Mouse (Mus musculus): Measurements from ENCODE around the gene Lsmem1. TPM values are rescaled to one million over a fixed set of nuclear protein-coding genes. Genes with fewer than 3 reads are reported as not detected.

Gene Lsmem1
- polyA plus RNA-seq, 1 experiment: not detected

DNA sequence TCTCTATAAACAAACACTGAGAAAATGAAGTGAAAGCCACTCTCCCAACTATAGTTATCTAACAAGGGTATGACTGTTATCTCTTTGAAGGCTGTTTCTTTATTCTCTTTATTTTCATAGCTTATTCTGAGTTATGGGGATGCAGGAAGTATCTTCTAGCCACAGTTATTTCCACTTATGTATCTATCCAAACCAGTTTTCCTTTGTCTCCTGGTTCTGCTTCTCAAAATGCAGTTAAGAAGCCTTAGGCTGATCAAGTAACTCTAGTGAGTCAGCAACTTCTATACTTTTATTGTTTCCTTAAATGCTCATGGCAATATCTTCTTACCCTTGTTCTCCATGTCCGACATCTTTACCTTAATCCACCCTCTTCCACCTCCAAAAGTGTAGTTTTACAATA is 32.9 kb upstream of the Lsmem1 start:
- Histone ChIP-seq H3K4me1 (ENCODE audit: control insufficient read depth) (no peaks in the 10 kb centered on the region; the same call in 1 of the 2 replicates), H3K4me3 (replicated peaks) (no peak overlapping the region), H3K9me3 (ENCODE audit: control insufficient read depth, low read length) (no peaks in the 10 kb centered on the region), H3K27me3 (ENCODE audit: control insufficient read depth) (no peaks in the 10 kb centered on the region), H3K36me3 (ENCODE audit: control insufficient read depth) (no peaks in the 10 kb centered on the region)
- no peak for TF ChIP-seq GATA1 (IDR thresholded peaks at IDR 0.05; ENCODE audit: low read length)
- no peak for TF ChIP-seq TAL1 (IDR thresholded peaks at IDR 0.05; ENCODE audit: low read length)

DNA sequence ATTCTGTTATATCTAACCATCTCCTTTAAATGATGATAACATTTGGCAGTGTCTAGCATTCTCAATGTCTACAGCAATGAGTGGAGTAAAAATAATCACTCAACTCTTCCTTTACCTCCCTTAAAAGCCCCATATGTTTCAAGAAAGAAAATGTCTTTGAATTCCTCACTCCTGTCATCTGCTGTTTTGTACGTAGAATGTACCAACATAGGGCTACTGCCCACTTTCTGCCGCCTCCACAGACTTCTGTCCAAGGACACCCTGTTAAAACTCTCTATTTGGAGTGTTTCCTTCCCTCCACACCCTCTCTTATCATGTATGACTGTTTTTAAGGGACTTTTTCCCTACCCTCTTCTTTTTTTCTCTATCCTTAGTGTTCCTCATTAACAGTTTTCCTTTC is 32.3 kb upstream of the Lsmem1 start:
- Histone ChIP-seq H3K27me3 (ENCODE audit: control insufficient read depth) (no peaks in the 10 kb centered on the region), H3K4me1 (ENCODE audit: control insufficient read depth) (no peaks in the 10 kb centered on the region; the same call in 1 of the 2 replicates), H3K4me3 (replicated peaks) (no peak overlapping the region), H3K9me3 (ENCODE audit: control insufficient read depth, low read length) (no peaks in the 10 kb centered on the region), H3K36me3 (ENCODE audit: control insufficient read depth) (no peaks in the 10 kb centered on the region)
- TF ChIP-seq GATA1 (IDR thresholded peaks at IDR 0.05; ENCODE audit: low read length) (no peak), TAL1 (IDR thresholded peaks at IDR 0.05; ENCODE audit: low read length) (no peak)

DNA sequence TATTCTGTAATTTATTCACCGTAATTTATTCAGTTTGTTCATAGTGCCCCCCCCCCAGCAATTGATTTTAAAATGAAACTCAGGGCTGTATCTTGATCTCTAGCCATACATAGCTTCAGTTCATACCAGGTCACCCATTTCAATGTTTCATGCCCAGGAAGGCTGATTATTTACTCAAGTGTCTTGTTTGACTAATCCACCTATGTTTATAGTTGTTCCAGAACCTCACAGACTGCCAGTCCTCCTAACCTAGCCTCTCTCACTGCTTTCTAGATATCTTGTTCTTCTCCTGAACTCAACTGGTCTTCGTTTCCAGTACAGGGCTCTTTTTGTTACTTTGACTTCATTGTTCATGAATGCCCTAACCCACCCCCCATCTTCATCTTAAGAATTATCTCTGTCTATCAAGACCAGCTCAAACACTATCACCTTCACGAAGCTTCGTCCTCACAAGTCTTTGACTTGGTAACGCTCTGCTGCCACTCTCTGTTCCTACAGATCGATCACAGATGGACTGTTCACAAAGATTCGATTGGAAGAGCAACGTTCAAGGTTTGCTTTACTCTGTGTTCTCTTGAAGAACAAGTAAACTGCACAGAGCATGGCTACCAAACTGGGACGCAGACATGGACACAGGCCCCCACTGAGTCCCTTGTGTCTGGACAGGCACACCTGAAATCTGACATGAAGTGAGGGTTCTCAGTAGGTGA is 25.0 kb upstream of the Lsmem1 start:
- Histone ChIP-seq H3K36me3 (ENCODE audit: control insufficient read depth) (peaks cover 5% of the 10 kb centered on the region), H3K27me3 (ENCODE audit: control insufficient read depth) (no peaks in the 10 kb centered on the region), H3K4me3 (replicated peaks) (no peak overlapping the region), H3K9me3 (ENCODE audit: control insufficient read depth, low read length) (no peaks in the 10 kb centered on the region), H3K4me1 (ENCODE audit: control insufficient read depth) (peaks cover 37% of the 10 kb centered on the region)
- no peak for TF ChIP-seq TAL1 (IDR thresholded peaks at IDR 0.05; ENCODE audit: low read length)
- no peak for TF ChIP-seq GATA1 (IDR thresholded peaks at IDR 0.05; ENCODE audit: low read length)

DNA sequence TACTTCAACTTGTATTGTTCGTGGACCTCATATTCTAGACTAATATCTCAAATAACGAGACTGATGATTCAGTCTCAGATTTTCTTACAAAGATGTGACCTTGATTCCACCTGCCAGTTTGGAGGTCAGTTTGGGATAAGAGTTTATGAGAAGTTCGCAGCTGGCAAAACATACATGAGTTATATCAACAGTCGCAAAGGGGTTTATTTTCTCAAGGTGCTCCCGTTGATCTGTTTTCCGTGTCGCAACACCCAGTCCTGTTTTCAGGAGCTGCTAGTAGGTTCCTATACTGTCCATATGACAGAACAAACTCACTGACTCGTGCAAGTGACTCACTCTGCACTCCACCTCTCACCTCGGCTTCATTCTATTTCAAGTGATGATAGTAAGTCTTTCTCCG is 24.4 kb upstream of the Lsmem1 start:
- H3K4me1 ChIP-seq (ENCODE audit: control insufficient read depth): peaks cover 37% of the 10 kb centered on the region
- H3K9me3 ChIP-seq (ENCODE audit: control insufficient read depth, low read length): no peaks in the 10 kb centered on the region
- TF ChIP-seq GATA1 (IDR thresholded peaks at IDR 0.05; ENCODE audit: low read length) (no peak), TAL1 (IDR thresholded peaks at IDR 0.05; ENCODE audit: low read length) (no peak)
- H3K27me3 ChIP-seq (ENCODE audit: control insufficient read depth): no peaks in the 10 kb centered on the region
- peak overlapping the region; percentile 89 for H3K4me3 ChIP-seq (replicated peaks)
- H3K36me3 ChIP-seq (ENCODE audit: control insufficient read depth): peaks cover 5% of the 10 kb centered on the region

DNA sequence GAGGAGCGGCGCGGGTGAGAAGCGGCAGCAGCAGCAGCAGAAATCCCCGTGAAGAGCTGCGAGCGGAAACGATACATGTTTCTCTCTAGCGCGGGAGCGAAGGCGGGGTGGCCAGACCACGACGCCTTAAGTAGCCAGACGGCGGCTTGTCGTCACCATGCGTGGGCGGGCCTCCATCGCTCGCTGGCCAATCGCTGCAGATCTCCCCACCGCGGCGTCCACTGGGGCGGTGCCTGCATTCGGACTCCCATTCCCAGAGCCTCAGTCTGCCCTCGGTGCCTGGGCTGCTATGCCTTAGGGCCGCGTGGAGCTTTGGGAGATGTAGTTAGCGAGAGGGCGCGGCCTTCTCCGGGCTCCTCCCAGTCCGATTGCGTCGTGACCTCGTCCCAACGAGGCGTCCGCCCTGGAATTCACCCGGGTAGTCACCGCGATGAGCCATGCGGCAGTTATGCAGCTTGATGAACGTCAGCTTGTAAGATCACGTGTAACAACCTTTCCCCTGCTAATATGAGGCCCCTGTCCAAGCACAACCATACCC is 23.9 kb upstream of the Lsmem1 start:
- Histone ChIP-seq H3K4me1 (ENCODE audit: control insufficient read depth) (peaks cover 37% of the 10 kb centered on the region), H3K9me3 (ENCODE audit: control insufficient read depth, low read length) (no peaks in the 10 kb centered on the region), H3K36me3 (ENCODE audit: control insufficient read depth) (peaks cover 5% of the 10 kb centered on the region), H3K4me3 (replicated peaks) (peak overlapping the region; percentile 89), H3K27me3 (ENCODE audit: control insufficient read depth) (no peaks in the 10 kb centered on the region)
- TF ChIP-seq GATA1 (IDR thresholded peaks at IDR 0.05; ENCODE audit: low read length) (no peak), TAL1 (IDR thresholded peaks at IDR 0.05; ENCODE audit: low read length) (no peak)

DNA sequence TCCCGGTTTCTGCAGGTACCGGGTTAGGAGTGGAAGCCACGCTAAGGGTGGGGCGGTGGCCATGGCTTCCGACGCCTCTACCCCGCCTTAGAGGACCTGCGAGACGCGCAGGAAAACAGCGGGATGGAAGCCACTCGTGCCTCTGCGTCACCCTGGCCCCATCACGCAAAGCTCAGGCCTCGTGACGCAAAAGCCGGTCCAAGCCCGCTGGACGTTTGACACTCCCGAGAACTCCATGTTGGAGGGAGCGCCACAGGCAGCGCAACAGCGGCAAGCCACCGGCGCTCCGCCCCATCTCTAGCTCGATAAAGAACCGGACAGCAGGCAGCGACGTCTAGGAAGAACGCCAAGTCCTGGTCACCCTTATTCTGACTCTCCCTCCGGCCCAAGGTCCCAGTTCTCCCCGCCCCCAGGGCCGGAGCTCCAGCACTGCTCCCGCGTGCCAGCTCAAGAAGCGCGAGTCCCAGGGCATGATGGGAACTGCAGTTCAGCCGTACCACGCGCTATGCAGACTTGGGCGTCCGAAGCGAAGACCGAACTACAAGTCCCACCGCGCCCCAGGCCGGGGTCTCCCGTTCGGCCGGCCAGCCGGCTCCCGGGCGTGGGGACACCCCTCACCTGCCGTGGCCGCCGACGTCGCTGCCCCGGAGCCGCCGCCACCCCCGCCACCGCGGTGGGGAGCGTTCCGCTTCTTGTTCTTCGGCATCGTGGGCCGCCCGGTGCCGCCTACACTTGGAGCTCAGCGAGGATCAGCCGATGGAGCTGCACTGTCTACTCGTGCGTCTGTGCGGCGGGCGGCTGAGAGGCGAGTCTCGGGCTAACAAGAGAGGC is 23.2 kb upstream of the Lsmem1 start:
- Histone ChIP-seq H3K27me3 (ENCODE audit: control insufficient read depth) (no peaks in the 10 kb centered on the region), H3K4me1 (ENCODE audit: control insufficient read depth) (peaks cover 39% of the 10 kb centered on the region), H3K9me3 (ENCODE audit: control insufficient read depth, low read length) (no peaks in the 10 kb centered on the region), H3K4me3 (replicated peaks) (peak overlapping the region; percentile 89), H3K36me3 (ENCODE audit: control insufficient read depth) (peaks cover 10% of the 10 kb centered on the region)
- no peak for TF ChIP-seq TAL1 (IDR thresholded peaks at IDR 0.05; ENCODE audit: low read length)
- no peak for TF ChIP-seq GATA1 (IDR thresholded peaks at IDR 0.05; ENCODE audit: low read length)

DNA sequence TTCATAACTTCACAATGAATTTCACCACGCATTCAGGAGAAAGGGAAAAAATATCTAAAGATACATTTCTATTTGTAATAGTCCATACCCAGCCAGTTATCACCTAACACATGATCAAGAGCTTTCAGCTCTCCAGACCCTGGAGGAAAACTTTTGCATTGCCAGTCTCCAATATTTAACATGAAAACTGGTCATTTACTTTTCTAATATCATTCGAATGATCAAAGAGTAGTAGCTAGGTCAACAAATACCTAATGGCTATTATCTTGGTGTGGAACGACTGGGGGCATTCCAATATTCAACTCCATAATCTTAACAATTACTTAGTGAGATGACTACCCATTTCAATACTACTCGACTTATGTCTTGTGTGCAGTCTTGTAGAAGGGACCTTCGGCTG is 22.3 kb upstream of the Lsmem1 start:
- H3K27me3 ChIP-seq (ENCODE audit: control insufficient read depth): no peaks in the 10 kb centered on the region
- peaks cover 17% of the 10 kb centered on the region for H3K36me3 ChIP-seq (ENCODE audit: control insufficient read depth)
- peak overlapping the region; percentile 89 for H3K4me3 ChIP-seq (replicated peaks)
- H3K4me1 ChIP-seq (ENCODE audit: control insufficient read depth): peaks cover 39% of the 10 kb centered on the region
- no peak for TF ChIP-seq TAL1 (IDR thresholded peaks at IDR 0.05; ENCODE audit: low read length)
- TF ChIP-seq GATA1 (IDR thresholded peaks at IDR 0.05; ENCODE audit: low read length): no peak
- H3K9me3 ChIP-seq (ENCODE audit: control insufficient read depth, low read length): no peaks in the 10 kb centered on the region

DNA sequence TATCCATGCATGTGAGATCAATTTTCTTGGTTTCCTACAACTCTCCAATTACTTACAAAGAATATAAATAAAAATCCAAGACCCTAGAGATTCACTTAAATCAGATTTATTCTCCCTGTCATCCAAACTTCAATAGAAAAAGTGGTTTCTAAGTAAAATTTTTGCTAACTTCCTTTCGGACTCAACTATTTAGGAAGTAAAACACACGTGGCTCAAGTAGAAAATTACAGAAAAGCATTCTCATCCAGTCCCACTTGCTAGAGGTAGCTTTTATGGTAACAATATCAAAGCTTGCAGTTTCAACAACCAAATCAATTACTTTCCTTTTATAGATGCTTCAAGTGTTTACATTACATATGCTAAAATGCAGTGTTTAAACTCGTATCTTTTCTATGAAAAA is 21.6 kb upstream of the Lsmem1 start:
- Histone ChIP-seq H3K27me3 (ENCODE audit: control insufficient read depth) (no peaks in the 10 kb centered on the region), H3K4me1 (ENCODE audit: control insufficient read depth) (peaks cover 39% of the 10 kb centered on the region), H3K4me3 (replicated peaks) (peak overlapping the region; percentile 89), H3K9me3 (ENCODE audit: control insufficient read depth, low read length) (no peaks in the 10 kb centered on the region), H3K36me3 (ENCODE audit: control insufficient read depth) (peaks cover 24% of the 10 kb centered on the region)
- TF ChIP-seq TAL1 (IDR thresholded peaks at IDR 0.05; ENCODE audit: low read length): no peak
- TF ChIP-seq GATA1 (IDR thresholded peaks at IDR 0.05; ENCODE audit: low read length): no peak

DNA sequence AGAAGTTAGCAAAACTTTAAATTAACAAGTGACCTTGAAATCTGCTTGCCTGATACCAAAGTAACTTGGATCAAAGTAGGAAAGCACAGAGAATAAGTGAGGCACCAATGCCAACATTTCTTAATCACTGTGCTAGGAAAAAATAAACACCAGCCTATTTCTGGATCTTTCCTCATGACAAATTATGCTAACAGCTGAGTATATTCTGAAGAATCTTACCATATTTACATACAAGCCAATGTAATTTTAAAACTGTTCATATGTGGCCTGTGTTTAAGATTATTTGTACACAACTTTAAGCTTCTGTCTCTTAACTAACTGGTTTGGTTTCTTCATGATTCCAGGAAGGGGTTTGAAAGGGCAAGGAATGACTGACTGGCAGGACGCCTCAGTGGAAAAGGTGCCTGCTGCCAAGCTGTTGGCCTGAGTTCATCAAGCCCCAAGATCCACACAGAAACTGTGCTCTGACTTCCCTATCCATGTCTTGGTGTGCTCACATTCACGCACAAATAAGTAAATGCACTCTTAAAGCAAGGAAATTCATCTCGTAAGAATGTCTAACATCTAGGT is 20.8 kb upstream of the Lsmem1 start:
- Histone ChIP-seq H3K9me3 (ENCODE audit: control insufficient read depth, low read length) (no peaks in the 10 kb centered on the region), H3K27me3 (ENCODE audit: control insufficient read depth) (no peaks in the 10 kb centered on the region), H3K4me1 (ENCODE audit: control insufficient read depth) (peaks cover 39% of the 10 kb centered on the region), H3K36me3 (ENCODE audit: control insufficient read depth) (peaks cover 33% of the 10 kb centered on the region), H3K4me3 (replicated peaks) (peak overlapping the region; percentile 89)
- TF ChIP-seq TAL1 (IDR thresholded peaks at IDR 0.05; ENCODE audit: low read length) (no peak), GATA1 (IDR thresholded peaks at IDR 0.05; ENCODE audit: low read length) (no peak)
